Mouse (Mus musculus) midbrain, embryonic 12.5 days (tissue): ENCODE results near the gene Btbd6. TPM values are rescaled to one million over a fixed set of nuclear protein-coding genes. Genes with fewer than 3 reads are reported as not detected.

Experiments
- ATAC-seq: fragments of 200-750 bp; cut with Nextera tagmentation; 2 replicates; pipeline ENCODE4 v1.8.0; 2017; ENCODE audit warnings: low read depth, moderate TSS enrichment, moderate library complexity; ENCODE audit not compliant: low FRiP score
- H3K27ac ChIP-seq: fragments of 300-500 bp; sonication (generic); replicated peaks from 2 replicates; pipeline ENCODE4 v1.5.1; 2016; ENCODE audit warnings: mild to moderate bottlenecking
- H3K27me3 ChIP-seq: fragments of 300-500 bp; sonication (generic); 2 replicates; pipeline ENCODE4 v1.6.1; 2016; ENCODE audit warnings: mild to moderate bottlenecking
- H3K36me3 ChIP-seq: fragments of 300-500 bp; sonication (generic); 2 replicates; pipeline ENCODE4 v1.6.1; 2016
- H3K4me1 ChIP-seq: fragments of 300-500 bp; sonication (generic); 2 replicates; pipeline ENCODE4 v1.6.1; 2016
- H3K4me2 ChIP-seq: fragments of 300-500 bp; sonication (generic); replicated peaks from 2 replicates; pipeline ENCODE4 v1.6.1; 2016; ENCODE audit warnings: mild to moderate bottlenecking, moderate library complexity
- H3K4me3 ChIP-seq: fragments of 300-500 bp; sonication (generic); 2 replicates; pipeline ENCODE4 v1.5.1; 2016; ENCODE audit warnings: mild to moderate bottlenecking
- H3K9ac ChIP-seq: fragments of 300-500 bp; sonication (generic); replicated peaks from 2 replicates; pipeline ENCODE4 v1.6.1; 2016; ENCODE audit warnings: mild to moderate bottlenecking, moderate library complexity
- H3K9me3 ChIP-seq: fragments of 300-500 bp; sonication (generic); 2 replicates; pipeline ENCODE4 v1.6.1; 2016; ENCODE audit warnings: mild to moderate bottlenecking
- WGBS: fragments of 180-500 bp; shearing (Covaris S2); methylation state at CpG from one replicate; pipeline ENCODE4 v1.1.7; 2016; 5-methylcytosine and 5-hydroxymethylcytosine counted together
- polyA plus RNA-seq: library from polyadenylated mRNA; unstranded; fragments of >200 nt; fragmentation: Nextera tagmentation; extraction: Ambion mirVana; gene quantifications from 2 replicates; pipeline ENCODE4 v1.2.1, GENCODE M21; 2016

The Btbd6 gene
- polyA plus RNA-seq, 1 experiment from 2014 or later: 28.6 TPM

DNA sequence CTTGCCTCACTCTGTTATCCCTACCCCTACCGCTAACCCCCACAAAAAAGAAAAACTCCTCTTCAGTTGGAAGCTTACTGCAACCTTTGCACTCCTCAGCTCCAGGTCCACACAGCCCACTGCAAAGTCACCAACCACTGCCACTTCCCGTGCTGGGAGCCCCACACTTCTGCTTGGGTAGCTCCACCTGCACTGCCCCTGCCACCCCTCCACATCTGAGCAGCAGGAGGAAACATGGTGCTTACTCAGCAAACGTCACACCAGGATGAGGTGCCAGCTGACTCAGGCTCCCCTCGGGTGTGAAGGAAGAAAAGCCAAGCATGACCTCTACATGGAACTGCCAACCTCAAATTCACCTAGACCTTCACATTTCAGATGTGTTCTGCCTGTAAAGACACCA lies 17.9 kb downstream of the Btbd6 start:
- H3K27me3 ChIP-seq: no peaks in the 10 kb centered on the region

DNA sequence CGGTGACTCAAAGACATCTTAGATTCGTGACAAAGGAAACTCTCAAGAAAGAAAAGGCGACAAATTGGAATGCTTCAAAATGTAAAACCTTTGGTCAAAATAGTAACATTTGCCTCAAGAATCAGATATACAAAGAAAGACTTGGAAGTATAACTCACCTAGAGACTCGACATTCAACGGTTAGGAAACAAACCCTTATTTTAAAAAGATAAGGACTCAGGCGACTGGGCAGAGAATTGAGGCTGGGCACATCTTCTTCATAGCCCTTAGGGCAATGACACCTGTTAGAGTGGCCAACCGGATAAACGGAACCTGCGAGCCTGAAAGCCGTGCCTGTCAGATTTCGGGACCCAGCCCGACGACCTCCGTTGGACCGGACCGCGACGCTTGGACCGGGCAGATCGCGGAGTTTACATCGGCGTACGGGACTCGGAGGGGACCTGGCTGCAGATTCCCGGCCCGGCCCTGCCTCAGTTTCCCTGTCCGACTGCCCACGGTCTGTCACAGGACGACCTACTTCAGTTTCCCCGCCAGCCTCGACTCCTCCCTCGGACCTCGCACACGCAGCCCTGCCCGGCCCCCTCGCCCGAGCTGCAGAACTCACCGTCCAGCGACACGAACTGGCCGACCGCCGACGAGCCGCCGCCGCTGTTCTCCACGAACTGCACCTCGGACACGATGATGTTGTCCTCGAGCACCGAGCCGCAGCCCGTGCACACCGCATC lies 23.4 kb downstream of the Btbd6 start:
- Histone ChIP-seq H3K27ac (peak overlapping the region; percentile 92), H3K9ac (peak overlapping the region; percentile 78), H3K4me2 (peak overlapping the region; percentile 75), H3K27me3 (no peaks in the 10 kb centered on the region), H3K36me3 (peaks cover 21% of the 10 kb centered on the region; the same call in 1 of the 2 replicates), H3K4me1 (peaks cover 24% of the 10 kb centered on the region), H3K4me3 (peak overlapping the region; percentile 63), H3K9me3 (no peaks in the 10 kb centered on the region)
- 2% methylated on average over 56 of the region's 56 CpGs for WGBS
- ATAC-seq: no peak

More for the DNA sequence above, 17.9 kb downstream of the Btbd6 start:
- Histone ChIP-seq H3K4me2 (no peak overlapping the region), H3K9ac (no peak overlapping the region), H3K9me3 (no peaks in the 10 kb centered on the region), H3K36me3 (peaks cover 50% of the 10 kb centered on the region), H3K27ac (no peak overlapping the region), H3K4me1 (peaks cover 13% of the 10 kb centered on the region), H3K4me3 (no peak overlapping the region)
- no peak for ATAC-seq
- 84% methylated on average over 4 of the region's 4 CpGs for WGBS

- Histone ChIP-seq H3K27me3 (no peaks in the 10 kb centered on the region), H3K4me1 (peaks cover 24% of the 10 kb centered on the region), H3K4me3 (peak within 1 kb of the TSS; percentile 63), H3K36me3 (peaks cover 20% of the 10 kb centered on the region; the same call in 1 of the 2 replicates), H3K27ac (peak within 1 kb of the TSS; percentile 92), H3K9ac (peak within 1 kb of the TSS; percentile 78), H3K9me3 (no peaks in the 10 kb centered on the region), H3K4me2 (peak within 1 kb of the TSS; percentile 75)
- ATAC-seq: peak; percentile 98
- whole genome bisulfite sequencing: under 1% methylated on average over 96 of the region's 96 CpGs
These were observed 24.2 kb downstream of the Btbd6 start, which contains the start of gene Brf1 for GRCm38 (mm10) chr12:113000294-113001132. Brf1 (minus strand) TSS chr12:113000704.

- 4% methylated on average over 5 of the region's 5 CpGs for WGBS
- H3K4me1 ChIP-seq: peaks cover 24% of the 10 kb centered on the region
These were observed 24.8 kb downstream of the Btbd6 start for GRCm38 (mm10) chr12:113001133-113001474.

DNA sequence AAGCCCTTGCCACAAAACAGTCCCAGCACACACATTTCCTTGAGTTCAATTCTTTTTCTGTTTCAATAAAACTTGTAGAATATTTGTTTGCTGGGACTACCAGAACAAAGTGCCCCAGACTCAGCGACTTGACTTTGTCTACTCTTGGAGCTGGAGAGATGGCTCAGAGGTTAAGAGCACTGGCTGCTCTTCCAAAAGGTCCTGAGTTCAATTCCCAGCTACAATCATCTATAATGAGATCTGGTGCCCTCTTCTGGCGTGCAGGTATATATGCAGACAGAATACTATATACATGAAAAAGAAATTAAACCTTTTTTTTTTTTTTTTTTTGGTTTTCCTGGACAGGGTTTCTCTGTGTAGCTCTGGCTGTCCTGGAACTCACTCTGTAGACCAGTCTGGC lies 26.4 kb downstream of the Btbd6 start:
- no peak for ATAC-seq
- Histone ChIP-seq H3K9me3 (no peaks in the 10 kb centered on the region), H3K4me1 (peaks cover 24% of the 10 kb centered on the region), H3K36me3 (no peaks in the 10 kb centered on the region), H3K4me3 (no peak overlapping the region), H3K4me2 (no peak overlapping the region), H3K27me3 (no peaks in the 10 kb centered on the region), H3K9ac (no peak overlapping the region), H3K27ac (no peak overlapping the region)
- 46% methylated on average over 2 of the region's 2 CpGs for WGBS

More at GRCm38 (mm10) chr12:113001133-113001474, 24.8 kb downstream of the Btbd6 start:
- Histone ChIP-seq H3K9ac (peak overlapping the region; percentile 59), H3K4me2 (peak overlapping the region; percentile 75), H3K27me3 (no peaks in the 10 kb centered on the region), H3K27ac (peak overlapping the region; percentile 92), H3K9me3 (no peaks in the 10 kb centered on the region), H3K36me3 (peaks cover 14% of the 10 kb centered on the region; the same call in 1 of the 2 replicates), H3K4me3 (peak overlapping the region; percentile 63)
- ATAC-seq: no peak

GRCm38 (mm10) chr12:113004011-113004410 lies 27.7 kb downstream of the Btbd6 start:
- Histone ChIP-seq H3K4me3 (no peak overlapping the region), H3K36me3 (no peaks in the 10 kb centered on the region), H3K4me2 (no peak overlapping the region), H3K27me3 (no peaks in the 10 kb centered on the region), H3K9me3 (no peaks in the 10 kb centered on the region), H3K27ac (no peak overlapping the region), H3K4me1 (peaks cover 13% of the 10 kb centered on the region), H3K9ac (no peak overlapping the region)
- 77% methylated on average over 8 of the region's 8 CpGs for WGBS
- ATAC-seq: no peak

DNA sequence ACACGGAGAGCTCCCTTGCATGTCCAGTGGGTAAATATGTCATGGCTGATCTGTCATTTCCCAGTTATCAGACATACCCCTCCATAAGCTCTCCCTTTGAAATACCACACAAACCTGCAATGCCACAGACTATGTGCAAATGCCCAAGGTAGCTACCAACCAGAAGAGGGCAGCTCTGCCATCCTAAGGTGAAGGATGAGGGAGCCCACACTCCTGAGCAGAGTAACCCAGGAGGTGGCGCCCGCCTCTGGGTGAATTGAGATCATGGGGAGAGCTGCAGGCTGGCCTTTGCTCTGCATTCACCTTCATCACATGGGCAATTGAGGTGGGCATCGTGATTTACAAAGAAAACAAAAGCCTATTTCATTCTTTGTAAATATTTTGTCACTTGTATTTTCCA lies 28.7 kb downstream of the Btbd6 start:
- 30% methylated on average over 4 of the region's 4 CpGs for WGBS
- no peak for ATAC-seq
- no peak overlapping the region for H3K9ac ChIP-seq
- H3K27ac ChIP-seq: no peak overlapping the region
- no peak overlapping the region for H3K4me3 ChIP-seq
- no peaks in the 10 kb centered on the region for H3K9me3 ChIP-seq
- peaks cover 8% of the 10 kb centered on the region for H3K4me1 ChIP-seq
- no peaks in the 10 kb centered on the region for H3K36me3 ChIP-seq
- H3K27me3 ChIP-seq: no peaks in the 10 kb centered on the region
- no peak overlapping the region for H3K4me2 ChIP-seq

DNA sequence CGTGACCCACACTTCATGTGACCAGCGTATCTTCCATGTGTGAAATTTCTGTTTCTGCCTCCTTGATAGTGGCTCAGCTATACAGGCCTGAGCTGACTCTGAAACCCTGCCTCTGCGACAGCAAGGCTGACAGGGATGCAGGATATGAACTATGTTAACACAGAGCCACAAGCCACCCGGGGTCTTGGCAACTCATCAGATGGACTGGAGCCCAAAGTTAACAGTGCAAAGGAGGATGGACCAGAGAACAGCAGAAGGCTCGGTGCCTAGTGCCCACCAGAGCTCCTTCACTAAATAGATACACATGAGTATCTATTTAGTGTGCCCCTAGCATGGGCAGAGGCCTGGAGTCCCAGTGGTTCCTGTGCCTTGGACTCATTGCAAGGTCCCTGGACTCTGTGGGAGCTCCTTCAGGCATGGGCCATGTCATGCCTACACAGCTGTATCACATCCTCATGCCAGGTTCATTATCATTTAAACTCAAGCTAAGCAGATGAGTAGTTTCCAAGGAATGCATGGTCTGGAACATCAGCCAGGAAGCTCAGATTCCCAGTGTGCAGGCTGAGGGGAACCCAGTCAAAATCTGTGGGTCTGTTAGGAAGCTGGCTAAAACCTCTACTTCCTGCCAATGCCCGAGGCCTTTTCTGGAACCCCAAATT lies 35.5 kb downstream of the Btbd6 start:
- Histone ChIP-seq H3K4me1 (peaks cover 30% of the 10 kb centered on the region), H3K36me3 (no peaks in the 10 kb centered on the region), H3K4me2 (no peak overlapping the region), H3K9ac (no peak overlapping the region), H3K27ac (no peak overlapping the region), H3K27me3 (no peaks in the 10 kb centered on the region), H3K9me3 (no peaks in the 10 kb centered on the region), H3K4me3 (no peak overlapping the region)
- ATAC-seq: no peak
- WGBS: 91% methylated on average over 6 of the region's 6 CpGs

DNA sequence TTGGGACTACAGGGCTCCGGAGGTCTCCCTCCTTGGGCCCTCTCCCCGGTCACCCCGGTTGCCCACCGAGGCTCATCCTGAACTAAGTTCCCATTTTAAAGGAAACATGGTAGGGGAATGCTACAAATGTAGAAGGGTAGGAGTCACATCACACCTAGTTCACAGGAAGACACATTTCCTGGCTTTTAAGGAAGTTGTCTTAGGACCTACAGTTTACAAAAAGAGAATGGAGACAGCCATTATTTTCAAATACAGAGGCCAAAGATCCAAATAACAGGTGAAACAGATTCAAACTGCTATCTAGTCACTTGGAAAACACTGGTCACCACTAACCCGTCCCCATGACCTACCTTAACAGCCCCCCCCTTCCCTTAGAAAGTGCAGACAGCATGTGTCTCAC lies 36.2 kb downstream of the Btbd6 start:
- Histone ChIP-seq H3K27me3 (no peaks in the 10 kb centered on the region), H3K4me1 (peaks cover 35% of the 10 kb centered on the region), H3K4me2 (no peak overlapping the region), H3K9me3 (no peaks in the 10 kb centered on the region), H3K4me3 (no peak overlapping the region), H3K36me3 (no peaks in the 10 kb centered on the region), H3K9ac (no peak overlapping the region), H3K27ac (no peak overlapping the region)
- 89% methylated on average over 5 of the region's 5 CpGs for WGBS
- no peak for ATAC-seq

- H3K4me3 ChIP-seq: peak overlapping the region; percentile 93; the same call in 1 of the 2 replicates
- no peak for ATAC-seq
- no peaks in the 10 kb centered on the region for H3K36me3 ChIP-seq
- H3K27me3 ChIP-seq: no peaks in the 10 kb centered on the region
- H3K9ac ChIP-seq: peak overlapping the region; percentile 71
- WGBS: 53% methylated on average over 3 of the region's 3 CpGs
- peak overlapping the region; percentile 92 for H3K27ac ChIP-seq
- no peaks in the 10 kb centered on the region for H3K9me3 ChIP-seq
- peak overlapping the region; percentile 59 for H3K4me2 ChIP-seq
- peaks cover 39% of the 10 kb centered on the region for H3K4me1 ChIP-seq
These were observed 36.8 kb downstream of the Btbd6 start for GRCm38 (mm10) chr12:113013021-113013491.

GRCm38 (mm10) chr12:113013604-113014558 lies 37.6 kb downstream of the Btbd6 start, which contains the start of gene Pacs2:
Pacs2 (plus strand) TSS chr12:113014508.
- Histone ChIP-seq H3K36me3 (no peaks in the 10 kb centered on the region), H3K4me2 (peak within 1 kb of the TSS; percentile 88), H3K9me3 (no peaks in the 10 kb centered on the region), H3K27me3 (no peaks in the 10 kb centered on the region), H3K9ac (peak within 1 kb of the TSS; percentile 95), H3K27ac (peak within 1 kb of the TSS; percentile 92), H3K4me3 (peak within 1 kb of the TSS; percentile 93), H3K4me1 (peaks cover 39% of the 10 kb centered on the region)
- 4% methylated on average over 42 of the region's 85 CpGs for WGBS
- peak; percentile 93 for ATAC-seq
